Mouse (Mus musculus) embryonic facial prominence, embryonic 13.5 days (tissue): ENCODE measurements around the gene Trappc5. TPM values are rescaled to one million over a fixed set of nuclear protein-coding genes. Genes with fewer than 3 reads are reported as not detected.

Source experiments
- ATAC-seq: fragments of 200-750 bp; cut with Nextera tagmentation; 2 replicates; pipeline ENCODE4 v1.8.0; 2017; ENCODE audit warnings: low read depth; ENCODE audit not compliant: insufficient number of reproducible peaks, insufficient read depth, low FRiP score, low TSS enrichment
- H3K27ac ChIP-seq: fragments of 300-500 bp; sonication (generic); 2 replicates; pipeline ENCODE4 v1.5.1; 2015; ENCODE audit warnings: moderate library complexity, mild to moderate bottlenecking, inconsistent platforms
- H3K27me3 ChIP-seq: fragments of 300-500 bp; sonication (generic); 2 replicates; pipeline ENCODE4 v1.6.1; 2015; ENCODE audit warnings: mild to moderate bottlenecking, inconsistent platforms
- H3K36me3 ChIP-seq: fragments of 300-500 bp; sonication (generic); 2 replicates; pipeline ENCODE4 v1.6.1; 2015; ENCODE audit warnings: mild to moderate bottlenecking, inconsistent platforms
- H3K4me1 ChIP-seq: fragments of 300-500 bp; sonication (generic); 2 replicates; pipeline ENCODE4 v1.6.1; 2015; ENCODE audit warnings: inconsistent platforms
- H3K4me2 ChIP-seq: fragments of 300-500 bp; sonication (generic); 2 replicates; pipeline ENCODE4 v1.6.1; 2015; ENCODE audit warnings: moderate library complexity, mild to moderate bottlenecking, inconsistent platforms
- H3K4me3 ChIP-seq: fragments of 300-500 bp; sonication (generic); 2 replicates; pipeline ENCODE4 v1.5.1; 2015; ENCODE audit warnings: mild to moderate bottlenecking, inconsistent platforms
- H3K9ac ChIP-seq: fragments of 300-500 bp; sonication (generic); 2 replicates; pipeline ENCODE4 v1.6.1; 2015; ENCODE audit warnings: mild to moderate bottlenecking, inconsistent platforms
- H3K9me3 ChIP-seq: fragments of 300-500 bp; sonication (generic); 2 replicates; pipeline ENCODE4 v1.6.1; 2016; ENCODE audit warnings: inconsistent platforms
- WGBS: fragments of 180-500 bp; shearing (Covaris S2); methylation state at CpG from one replicate; pipeline ENCODE4 v1.1.7; 2015; ENCODE audit warnings: mixed read lengths; 5-methylcytosine and 5-hydroxymethylcytosine counted together
- polyA plus RNA-seq: library from polyadenylated mRNA; unstranded; fragments of >200 nt; fragmentation: Nextera tagmentation; extraction: Ambion mirVana; gene quantifications from 2 replicates; pipeline ENCODE4 v1.2.1, GENCODE M21; 2015

Trappc5 gene
- polyA plus RNA-seq, 1 experiment from 2014 or later, result 42.0 TPM

GRCm38 (mm10) chr8:3679236-3679635, 3.1 kb downstream of the Trappc5 start:
- H3K4me1 ChIP-seq, result peaks cover 12% of the 10 kb centered on the region
- no peak overlapping the region for H3K4me3 ChIP-seq
- no peak overlapping the region for H3K4me2 ChIP-seq
- no peaks in the 10 kb centered on the region for H3K27me3 ChIP-seq
- H3K36me3 ChIP-seq, result peaks cover 45% of the 10 kb centered on the region
- no peak overlapping the region for H3K27ac ChIP-seq
- no peak for ATAC-seq
- H3K9me3 ChIP-seq, result no peaks in the 10 kb centered on the region; the same call in 1 of the 2 replicates
- 96% methylated on average over 23 of the region's 23 CpGs for WGBS
- H3K9ac ChIP-seq, result no peak overlapping the region

GRCm38 (mm10) chr8:3679656-3680055, 3.6 kb downstream of the Trappc5 start:
- Histone ChIP-seq H3K4me3 (no peak overlapping the region), H3K9ac (no peak overlapping the region), H3K27ac (no peak overlapping the region), H3K36me3 (peaks cover 45% of the 10 kb centered on the region), H3K4me2 (no peak overlapping the region), H3K4me1 (peaks cover 12% of the 10 kb centered on the region), H3K27me3 (no peaks in the 10 kb centered on the region), H3K9me3 (no peaks in the 10 kb centered on the region; the same call in 1 of the 2 replicates)
- WGBS, result 97% methylated on average over 5 of the region's 5 CpGs
- ATAC-seq, result no peak

GRCm38 (mm10) chr8:3682435-3682834, 6.3 kb downstream of the Trappc5 start:
- H3K4me2 ChIP-seq, result no peak overlapping the region
- peaks cover 9% of the 10 kb centered on the region for H3K4me1 ChIP-seq
- ATAC-seq, result no peak
- H3K9ac ChIP-seq, result no peak overlapping the region
- no peak overlapping the region for H3K27ac ChIP-seq
- WGBS, result 94% methylated on average over 5 of the region's 5 CpGs
- H3K4me3 ChIP-seq, result no peak overlapping the region
- no peaks in the 10 kb centered on the region for H3K27me3 ChIP-seq
- H3K36me3 ChIP-seq, result peaks cover 45% of the 10 kb centered on the region
- H3K9me3 ChIP-seq, result no peaks in the 10 kb centered on the region; the same call in 1 of the 2 replicates

GRCm38 (mm10) chr8:3683408-3684176, 7.5 kb downstream of the Trappc5 start:
- ATAC-seq, result no peak
- no peaks in the 10 kb centered on the region for H3K27me3 ChIP-seq
- no peak overlapping the region for H3K4me3 ChIP-seq
- H3K9me3 ChIP-seq, result no peaks in the 10 kb centered on the region; the same call in 1 of the 2 replicates
- no peak overlapping the region for H3K9ac ChIP-seq
- no peaks in the 10 kb centered on the region; the same call in 1 of the 2 replicates for H3K4me1 ChIP-seq
- no peak overlapping the region for H3K27ac ChIP-seq
- WGBS, result 72% methylated on average over 6 of the region's 6 CpGs
- H3K36me3 ChIP-seq, result peaks cover 44% of the 10 kb centered on the region
- H3K4me2 ChIP-seq, result no peak overlapping the region

DNA sequence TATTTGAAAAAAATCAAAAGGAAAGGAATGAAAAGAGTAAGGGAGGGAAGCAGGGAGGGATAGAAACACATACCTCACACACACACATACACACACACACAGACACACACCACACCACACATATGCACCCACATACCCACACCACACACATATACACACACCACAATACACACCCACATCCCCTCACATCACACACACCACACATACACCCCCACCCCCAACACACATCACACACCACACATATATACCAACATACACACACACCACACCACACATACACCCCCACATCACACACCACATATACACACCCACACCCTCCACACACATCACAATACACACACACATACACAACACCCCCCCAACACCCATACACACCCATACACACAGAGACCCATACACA, 8.4 kb downstream of the Trappc5 start:
- H3K4me1 ChIP-seq, result no peaks in the 10 kb centered on the region
- H3K27ac ChIP-seq, result no peak overlapping the region
- H3K36me3 ChIP-seq, result peaks cover 34% of the 10 kb centered on the region
- ATAC-seq, result no peak
- H3K4me2 ChIP-seq, result no peak overlapping the region
- H3K9ac ChIP-seq, result no peak overlapping the region
- no peaks in the 10 kb centered on the region; the same call in 1 of the 2 replicates for H3K9me3 ChIP-seq
- H3K4me3 ChIP-seq, result no peak overlapping the region
- H3K27me3 ChIP-seq, result no peaks in the 10 kb centered on the region

- no peak overlapping the region for H3K27ac ChIP-seq
- H3K36me3 ChIP-seq, result peaks cover 25% of the 10 kb centered on the region
- ATAC-seq, result no peak
- no peak overlapping the region for H3K4me2 ChIP-seq
- H3K27me3 ChIP-seq, result no peaks in the 10 kb centered on the region
- H3K9me3 ChIP-seq, result no peaks in the 10 kb centered on the region; the same call in 1 of the 2 replicates
- no peak overlapping the region for H3K9ac ChIP-seq
- no peaks in the 10 kb centered on the region for H3K4me1 ChIP-seq
- H3K4me3 ChIP-seq, result no peak overlapping the region
- WGBS, result 68% methylated on average over 5 of the region's 5 CpGs
These were observed 9.3 kb downstream of the Trappc5 start for GRCm38 (mm10) chr8:3685422-3685821.

GRCm38 (mm10) chr8:3687537-3687936, 11.4 kb downstream of the Trappc5 start:
- ATAC-seq, result no peak
- no peak overlapping the region for H3K4me2 ChIP-seq
- H3K27me3 ChIP-seq, result no peaks in the 10 kb centered on the region
- H3K4me1 ChIP-seq, result no peaks in the 10 kb centered on the region
- WGBS, result 79% methylated on average over 6 of the region's 6 CpGs
- H3K27ac ChIP-seq, result no peak overlapping the region
- no peak overlapping the region for H3K4me3 ChIP-seq
- peaks cover 6% of the 10 kb centered on the region for H3K36me3 ChIP-seq
- H3K9me3 ChIP-seq, result no peaks in the 10 kb centered on the region; the same call in 1 of the 2 replicates
- no peak overlapping the region for H3K9ac ChIP-seq

- no peaks in the 10 kb centered on the region for H3K27me3 ChIP-seq
- no peak overlapping the region for H3K4me2 ChIP-seq
- ATAC-seq, result no peak
- H3K9ac ChIP-seq, result no peak overlapping the region
- no peak overlapping the region for H3K27ac ChIP-seq
- 70% methylated on average over 3 of the region's 3 CpGs for WGBS
- H3K9me3 ChIP-seq, result no peaks in the 10 kb centered on the region; the same call in 1 of the 2 replicates
- H3K36me3 ChIP-seq, result no peaks in the 10 kb centered on the region
- no peak overlapping the region for H3K4me3 ChIP-seq
- no peaks in the 10 kb centered on the region for H3K4me1 ChIP-seq
These were observed 14.7 kb downstream of the Trappc5 start for GRCm38 (mm10) chr8:3690774-3691173.

DNA sequence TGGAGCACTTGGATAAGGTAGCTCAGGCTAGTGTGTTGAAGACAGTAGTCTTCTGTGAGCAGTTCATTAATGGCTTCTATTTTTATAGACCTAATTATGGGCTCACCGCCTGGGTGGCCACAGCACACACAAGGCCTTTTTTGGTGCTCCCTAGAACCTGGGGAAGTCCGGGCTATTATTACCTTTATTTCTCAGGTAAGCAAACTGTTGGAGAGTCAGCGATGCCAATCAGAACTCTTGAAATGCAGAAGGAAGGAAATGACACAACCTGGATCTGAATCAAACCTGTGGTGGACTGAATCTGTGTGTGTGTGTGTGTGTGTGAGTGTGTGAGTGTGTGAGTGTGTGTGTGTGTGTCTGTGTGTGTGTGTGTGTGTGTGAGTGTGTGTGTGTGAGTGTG, 18.0 kb downstream of the Trappc5 start, which contains the start of gene Fcer2a:
TSS of gene Fcer2a (minus strand) at position 55 of the 400 bp plus-strand sequence.
- no peaks in the 10 kb centered on the region; the same call in 1 of the 2 replicates for H3K9me3 ChIP-seq
- no peak within 1 kb of the TSS for H3K27ac ChIP-seq
- no peak within 1 kb of the TSS for H3K4me3 ChIP-seq
- H3K4me2 ChIP-seq, result no peak within 1 kb of the TSS
- no peaks in the 10 kb centered on the region for H3K36me3 ChIP-seq
- no peaks in the 10 kb centered on the region for H3K4me1 ChIP-seq
- H3K9ac ChIP-seq, result no peak within 1 kb of the TSS
- ATAC-seq, result no peak
- no peaks in the 10 kb centered on the region for H3K27me3 ChIP-seq
- WGBS, result 86% methylated on average over 3 of the region's 3 CpGs

DNA sequence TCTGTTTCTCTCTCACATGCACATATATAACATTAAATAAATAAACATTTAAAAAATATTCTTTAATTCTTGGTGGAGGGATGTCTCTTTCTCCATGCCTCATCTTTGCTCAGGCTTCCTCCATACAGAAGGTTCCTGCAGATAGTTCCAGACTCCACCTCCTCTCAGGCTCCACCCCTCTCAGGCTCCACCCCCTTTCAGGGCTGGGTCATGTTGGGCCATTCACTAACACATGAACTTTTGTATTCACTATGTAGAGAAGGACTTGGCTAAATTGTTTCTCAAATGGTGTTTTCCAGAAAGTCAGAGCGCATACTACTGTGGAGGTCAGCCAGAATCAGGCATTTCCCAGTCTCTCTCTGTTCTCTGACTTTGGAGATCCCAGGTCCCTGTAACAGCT, 25.4 kb downstream of the Trappc5 start:
- Histone ChIP-seq H3K36me3 (no peaks in the 10 kb centered on the region), H3K9me3 (no peaks in the 10 kb centered on the region), H3K4me2 (no peak overlapping the region), H3K27me3 (no peaks in the 10 kb centered on the region), H3K4me1 (no peaks in the 10 kb centered on the region), H3K9ac (no peak overlapping the region), H3K4me3 (no peak overlapping the region), H3K27ac (no peak overlapping the region)
- 95% methylated on average over 1 of the region's 1 CpGs for WGBS
- ATAC-seq, result no peak

- H3K4me1 ChIP-seq, result no peaks in the 10 kb centered on the region
- ATAC-seq, result no peak
- H3K36me3 ChIP-seq, result no peaks in the 10 kb centered on the region
- H3K27me3 ChIP-seq, result no peaks in the 10 kb centered on the region
- H3K9ac ChIP-seq, result no peak overlapping the region
- 64% methylated on average over 4 of the region's 4 CpGs for WGBS
- no peak overlapping the region for H3K4me2 ChIP-seq
- H3K4me3 ChIP-seq, result no peak overlapping the region
- H3K9me3 ChIP-seq, result no peaks in the 10 kb centered on the region
- no peak overlapping the region for H3K27ac ChIP-seq
These were observed 29.6 kb downstream of the Trappc5 start for GRCm38 (mm10) chr8:3705711-3706110.

- Histone ChIP-seq H3K4me2 (no peak overlapping the region), H3K27me3 (no peaks in the 10 kb centered on the region), H3K9me3 (no peaks in the 10 kb centered on the region), H3K27ac (no peak overlapping the region), H3K9ac (no peak overlapping the region), H3K36me3 (no peaks in the 10 kb centered on the region), H3K4me1 (no peaks in the 10 kb centered on the region), H3K4me3 (no peak overlapping the region)
- no peak for ATAC-seq
- WGBS, result 64% methylated on average over 7 of the region's 7 CpGs
These were observed 31.5 kb downstream of the Trappc5 start for GRCm38 (mm10) chr8:3707611-3708010.
